Mouse (Mus musculus) adrenal gland (tissue): Measurements from ENCODE around the gene Vax2.

Experiments used
- intact Hi-C: fragments of 180-260 bp; cut with DNase I; formaldehyde crosslinking; loops from one replicate; pipeline ENCODE4 v1.15.1; 2025
- long read RNA-seq, 2 experiments: library from polyadenylated mRNA; unstranded; transcript quantifications; one replicate each; pipeline ENCODE4 v2.0.0; 2020; ENCODE audit warnings: borderline replicate concordance in 1 of 2; ENCODE audit not compliant: insufficient replicate concordance in 1 of 2

Vax2 gene
- long read RNA-seq, experiment 1 = 0 reads
- long read RNA-seq, experiment 2 = 0 reads

- intact Hi-C loops = no loop called here
Observed at GRCm38 (mm10) chr6:83711067-83711675, at the start of gene Vax2. Gene Vax2 (plus strand): TSS chr6:83711264.

DNA sequence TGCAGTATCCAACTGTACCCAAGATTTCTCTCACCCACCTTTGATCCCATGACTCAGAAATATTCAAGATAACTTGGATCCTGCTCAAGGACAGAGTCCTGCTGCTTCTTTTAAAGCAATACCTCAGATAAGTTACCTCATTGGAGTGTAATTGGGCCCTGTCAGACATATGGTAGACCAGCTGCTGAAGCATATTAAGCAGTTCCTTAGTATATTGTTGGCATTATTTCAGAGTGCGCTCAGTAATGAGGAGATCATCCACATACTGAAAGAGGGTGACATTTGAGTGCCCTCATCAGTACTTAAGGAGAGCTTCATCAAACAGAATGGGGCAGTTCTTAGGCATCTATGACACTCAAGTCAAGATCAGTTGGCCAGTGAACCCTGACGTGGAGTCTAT is 46.1 kb upstream of the Vax2 start:
- intact Hi-C loops = no loop called here

DNA sequence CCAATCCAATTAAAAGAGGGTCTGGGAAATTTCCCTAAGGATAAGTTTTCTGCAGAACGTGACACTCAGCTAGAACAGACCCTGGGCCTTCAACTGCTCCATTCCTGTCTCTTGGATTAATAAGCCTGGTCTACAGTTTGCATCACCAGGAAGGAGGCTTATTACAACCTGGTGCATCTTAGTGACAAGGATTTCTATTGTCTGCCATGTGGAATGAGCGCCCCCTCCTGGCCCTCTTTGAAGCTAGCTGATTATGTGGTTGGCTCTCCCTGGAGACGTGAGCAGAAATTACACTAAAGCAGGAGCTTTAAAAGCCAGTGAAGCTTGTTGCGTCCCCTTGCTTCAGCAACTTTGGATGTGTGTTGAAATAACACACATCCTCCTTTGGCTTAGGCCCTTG is 37.7 kb upstream of the Vax2 start:
- intact Hi-C loops = loop anchor here (2.0 to 10.0 kb wide), 2 partner anchors 91 to 319 kb away; no protein-coding TSS in a partner anchor

DNA sequence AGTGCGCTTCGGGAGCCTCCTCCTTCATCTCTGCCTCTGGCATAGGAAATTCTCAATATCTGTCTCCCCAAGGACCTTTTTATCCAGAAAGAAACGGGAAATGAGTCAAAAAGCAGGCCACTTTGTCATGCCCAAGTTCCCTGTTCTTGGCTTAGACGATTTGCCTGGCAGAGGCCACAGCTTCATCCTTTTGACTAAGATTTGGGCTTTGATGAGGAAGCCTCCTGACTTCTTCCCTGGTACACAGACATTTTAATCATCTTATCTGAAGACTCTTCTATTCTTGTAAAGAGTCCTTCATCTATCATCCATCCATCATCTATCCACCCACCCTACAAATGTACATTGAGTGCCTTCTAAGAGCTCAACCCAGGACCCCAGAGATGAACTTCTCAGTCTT is 33.3 kb upstream of the Vax2 start, which contains the start of gene Cd207:
Cd207 (minus strand) TSS at position 101 of the 400 bp plus-strand sequence.
- intact Hi-C loops = loop anchor here (10.0 kb wide), 1 partner anchor 323 kb away; no protein-coding TSS in a partner anchor

GRCm38 (mm10) chr6:83689374-83689773 is 21.7 kb upstream of the Vax2 start:
- intact Hi-C loops = no loop called here

DNA sequence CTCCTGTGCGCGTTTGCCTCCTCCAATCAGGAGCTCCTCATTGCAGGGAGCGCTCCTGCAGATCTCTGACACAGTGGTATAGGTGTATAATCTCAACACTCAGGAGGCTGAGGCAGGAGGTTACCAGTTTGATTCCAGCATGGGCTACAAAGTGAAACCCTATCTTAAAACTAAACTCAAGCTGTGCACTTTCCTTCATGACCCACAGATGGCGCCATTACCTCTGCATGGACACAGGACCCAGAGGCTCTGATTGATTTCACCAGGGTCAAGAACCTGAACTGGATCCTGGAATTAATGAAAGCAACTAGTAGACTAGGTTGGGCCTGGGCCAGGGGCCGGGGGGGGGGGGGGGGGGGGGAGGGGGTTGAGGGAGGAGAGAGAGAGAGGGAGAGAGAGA is 20.8 kb upstream of the Vax2 start:
- intact Hi-C loops = loop anchor here (1.0 kb wide), 1 partner anchor 40 kb away; no protein-coding TSS in a partner anchor

DNA sequence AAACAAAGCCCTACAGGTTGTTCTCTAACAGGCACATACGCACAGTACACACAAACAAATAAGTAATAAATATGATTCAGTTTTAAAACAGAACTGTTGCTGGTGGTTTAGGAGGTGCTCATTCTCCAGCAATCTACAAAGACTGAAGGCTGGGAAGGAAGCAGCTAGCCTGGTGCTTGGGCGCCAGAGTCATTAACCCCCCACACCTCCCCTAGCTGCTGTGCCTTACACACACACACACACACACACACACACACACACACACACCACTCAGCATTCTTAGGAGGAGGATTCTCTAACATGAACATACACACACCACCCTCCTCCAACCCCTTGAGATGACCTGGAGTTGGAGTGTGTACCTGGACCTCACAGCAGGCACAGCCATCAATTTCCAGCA is 20.1 kb upstream of the Vax2 start:
- intact Hi-C loops = loop anchor here (1.0 kb wide), 1 partner anchor 41 kb away; no protein-coding TSS in a partner anchor

- intact Hi-C loops = no loop called here
Observed at GRCm38 (mm10) chr6:83692962-83693361, 18.1 kb upstream of the Vax2 start.

- intact Hi-C loops = loop anchor here (2.0 kb wide), 1 partner anchor 37 kb away; no protein-coding TSS in a partner anchor
Observed at GRCm38 (mm10) chr6:83693835-83694234, 17.2 kb upstream of the Vax2 start.

DNA sequence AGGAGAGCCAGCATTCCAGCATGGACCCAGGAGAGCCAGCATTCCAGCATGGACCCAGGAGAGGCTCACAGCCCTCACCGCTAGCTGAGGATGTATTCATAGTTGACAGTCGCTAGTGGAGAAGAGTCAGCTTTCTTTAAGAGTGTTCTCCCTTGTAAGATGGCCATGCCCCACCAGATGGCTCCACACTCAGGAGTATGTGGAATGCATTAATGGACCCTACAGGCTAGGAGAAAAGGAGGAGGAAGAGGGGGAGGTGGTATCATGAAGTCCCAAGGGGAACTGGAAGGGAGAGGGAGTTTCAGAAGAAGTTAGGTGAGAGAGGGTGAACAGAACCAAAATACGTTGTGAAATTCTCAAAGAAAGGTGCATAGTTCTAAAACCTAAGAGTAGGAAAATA is 15.3 kb upstream of the Vax2 start:
- intact Hi-C loops = loop anchor here (2.0 kb wide), 1 partner anchor 35 kb away; no protein-coding TSS in a partner anchor

- intact Hi-C loops = no loop called here
Observed at GRCm38 (mm10) chr6:83696684-83697083, 14.4 kb upstream of the Vax2 start.

DNA sequence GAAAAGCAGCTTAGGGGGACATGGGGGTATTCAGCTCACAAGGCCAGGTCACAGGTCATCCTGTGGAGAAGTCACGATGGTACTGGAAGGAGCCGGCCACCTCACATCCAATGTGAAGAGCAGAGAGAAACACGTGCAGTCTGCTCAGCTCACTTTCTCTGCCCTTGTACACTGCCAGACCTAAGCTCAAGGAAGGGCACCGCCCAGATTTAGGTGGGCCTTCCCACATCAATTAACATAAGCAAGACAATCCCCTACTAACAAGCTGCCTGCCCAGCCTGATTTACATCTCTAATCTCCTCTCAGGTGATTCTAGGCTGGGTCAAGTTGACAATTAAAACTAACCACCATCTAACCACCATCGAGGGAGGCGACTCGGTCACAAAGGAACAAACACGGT is 13.1 kb upstream of the Vax2 start:
- intact Hi-C loops = no loop called here

DNA sequence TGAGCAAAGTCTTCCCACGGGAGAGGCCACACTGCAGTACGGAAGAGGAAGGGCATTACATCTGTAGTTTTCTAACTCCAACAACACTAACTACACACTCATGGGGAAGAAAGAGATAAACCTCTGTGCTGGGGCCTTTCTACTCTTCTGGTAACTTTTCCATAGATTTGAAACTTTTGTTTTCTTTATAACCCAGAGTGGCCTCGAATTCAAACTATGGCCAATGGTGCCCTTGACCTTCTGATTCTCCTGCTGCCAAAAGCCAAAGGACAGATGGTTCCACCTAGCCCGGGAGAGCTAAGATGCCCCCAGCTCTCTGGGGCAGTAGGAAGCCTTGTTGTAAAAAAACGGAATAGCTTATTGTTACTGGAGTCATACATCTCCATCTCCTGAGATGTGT is 11.1 kb upstream of the Vax2 start:
- intact Hi-C loops = no loop called here

GRCm38 (mm10) chr6:83701001-83701400 is 10.1 kb upstream of the Vax2 start:
- intact Hi-C loops = no loop called here

DNA sequence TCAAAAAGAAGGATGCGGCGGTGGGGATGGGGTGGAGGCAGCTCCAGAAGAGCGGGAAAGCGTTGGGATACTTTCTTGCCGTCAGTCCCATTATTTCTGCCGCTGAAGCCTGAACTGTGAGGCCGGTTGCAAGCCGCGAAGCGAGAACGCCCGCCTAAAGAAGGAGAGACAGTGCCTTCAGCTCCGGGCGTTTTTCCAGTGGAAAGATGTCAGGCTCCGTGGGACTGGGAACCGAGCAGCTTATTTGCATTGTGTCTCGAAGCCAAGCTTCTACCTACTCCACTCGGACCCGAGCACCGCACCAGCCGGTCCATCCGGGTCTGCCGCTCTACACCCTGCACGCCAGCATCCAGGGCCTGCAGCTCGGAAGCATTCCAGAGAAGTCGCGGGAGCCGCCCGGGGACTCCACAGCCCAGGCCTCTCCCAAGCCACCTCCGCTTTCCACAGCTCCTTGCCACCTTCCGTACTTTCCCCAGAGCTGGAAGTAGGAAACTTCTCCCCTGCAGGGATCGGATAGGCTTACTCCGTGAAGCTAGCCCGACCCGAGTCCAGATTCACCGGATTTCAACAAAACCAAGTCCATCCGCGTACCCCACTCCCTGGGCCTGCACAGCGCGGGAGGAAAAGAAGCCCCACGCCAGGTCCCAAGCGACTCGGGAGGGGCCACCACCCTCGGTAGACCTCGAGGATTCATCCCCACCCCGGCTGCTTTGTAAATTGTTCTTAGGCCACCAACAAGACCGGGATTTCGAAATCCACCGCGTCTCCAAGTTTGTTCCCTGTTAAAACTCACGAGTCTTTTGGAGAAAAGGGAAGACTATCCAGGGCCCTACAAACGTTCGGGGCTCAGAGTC is 8.7 kb upstream of the Vax2 start:
- intact Hi-C loops = no loop called here

GRCm38 (mm10) chr6:83703000-83703721 is 7.9 kb upstream of the Vax2 start:
- intact Hi-C loops = no loop called here

GRCm38 (mm10) chr6:83703722-83704078 is 7.4 kb upstream of the Vax2 start:
- intact Hi-C loops = no loop called here

GRCm38 (mm10) chr6:83704294-83704693 is 6.8 kb upstream of the Vax2 start:
- intact Hi-C loops = no loop called here

DNA sequence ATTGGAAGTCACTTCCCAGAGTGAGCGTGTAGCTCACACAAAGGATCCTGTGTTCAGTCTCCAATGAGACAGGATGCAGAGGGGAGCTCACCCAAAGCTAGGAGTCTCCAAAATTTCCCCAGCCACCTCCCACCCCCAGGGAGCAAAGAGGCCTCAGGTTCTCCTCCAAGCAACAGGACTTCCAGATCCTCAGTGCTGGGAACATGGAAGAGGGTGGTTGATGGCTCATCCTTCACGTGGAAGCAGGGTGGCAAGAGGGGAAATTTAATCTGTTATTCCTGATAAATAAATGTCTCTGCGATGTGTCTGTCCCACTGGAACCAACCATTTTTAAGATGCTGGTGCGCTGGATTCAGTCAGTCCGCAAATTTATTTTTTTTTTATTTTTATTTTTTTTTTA is 6.4 kb upstream of the Vax2 start:
- intact Hi-C loops = no loop called here

DNA sequence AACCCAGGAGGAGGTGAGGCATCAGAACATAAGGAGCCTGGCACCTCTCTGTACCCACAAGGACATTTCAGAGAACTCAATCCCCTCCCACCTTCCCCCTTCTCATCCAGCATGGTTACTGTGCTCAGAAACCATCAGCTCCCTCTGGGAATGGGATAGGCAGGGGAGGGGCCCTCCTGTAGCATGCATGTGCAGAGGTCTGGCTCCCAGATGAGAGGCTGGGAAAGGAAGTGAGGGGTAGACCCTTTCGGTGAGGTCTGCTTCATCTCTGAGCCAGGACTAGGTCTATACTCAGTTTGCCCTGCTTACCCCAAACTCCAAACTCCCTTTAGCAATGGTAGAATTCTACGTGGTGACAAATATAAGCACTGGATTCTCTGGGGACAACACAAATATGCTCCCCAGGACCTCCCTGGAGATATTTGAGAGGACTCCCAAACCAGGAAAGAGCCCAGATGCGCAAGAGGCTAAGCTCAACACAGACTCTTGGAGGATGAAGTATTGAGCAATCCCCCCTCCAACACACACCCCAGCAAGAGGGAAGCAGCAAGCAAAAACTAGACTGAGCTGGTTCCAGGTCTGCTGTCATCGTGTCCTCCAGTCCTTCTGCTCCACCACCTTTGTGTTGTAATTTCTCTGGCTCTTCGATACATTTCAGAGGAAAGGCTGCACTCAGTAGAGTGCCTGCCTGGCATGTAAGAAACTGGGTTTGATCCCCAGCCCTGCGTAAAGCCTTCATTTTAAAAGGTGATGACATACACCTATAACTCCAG is 3.1 kb upstream of the Vax2 start:
- intact Hi-C loops = no loop called here
